Mouse (Mus musculus): ENCODE measurements at regions not wholly inside any gene's neighbourhood (a gene's known extent, or its start where the extent isn't known, plus 50 kb on each side); places are given as distances from the start of the nearest gene placed in this dataset.

DNA sequence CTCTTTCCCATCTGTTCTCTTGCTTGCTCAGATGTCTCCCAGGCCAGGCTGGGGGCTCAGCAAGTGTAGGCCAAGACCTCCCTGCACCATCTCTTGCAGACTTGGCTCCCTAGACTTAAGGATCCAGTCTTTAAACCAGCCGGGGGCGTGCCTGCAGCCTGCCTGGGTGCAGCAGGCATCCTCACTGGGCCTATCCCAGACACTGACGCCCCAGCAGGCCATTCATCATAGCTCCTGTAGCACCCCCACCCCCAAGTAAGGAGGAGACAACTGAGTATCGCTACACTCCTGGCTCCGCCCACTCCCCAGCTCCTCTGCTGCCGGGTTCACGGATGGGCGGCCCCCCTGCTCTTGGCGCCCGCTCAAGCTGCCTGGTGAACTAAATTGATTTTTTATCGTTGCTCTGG lies 160.2 kb downstream of the Gm26897 start:
- H3K4me3 ChIP-seq (ENCODE audit: low read depth, low read length) = no peak overlapping the region
- peak; percentile 85 for ATAC-seq (ENCODE audit: low read depth)
- under 1% methylated on average over 11 of the region's 11 CpGs for WGBS
- no peaks in the 10 kb centered on the region for H3K27me3 ChIP-seq (ENCODE audit: control insufficient read depth, insufficient read depth, low read length)
- H3K9ac ChIP-seq (replicated peaks; ENCODE audit: low read depth, low read length) = no peak overlapping the region
- H3K36me3 ChIP-seq (ENCODE audit: control insufficient read depth, insufficient read depth, low read length) = no peaks in the 10 kb centered on the region
- H3K27ac ChIP-seq (ENCODE audit: low read depth, low read length) = peak overlapping the region; percentile 40; the same call in 1 of the 2 replicates
- no peaks in the 10 kb centered on the region for H3K9me3 ChIP-seq (ENCODE audit: control insufficient read depth, low read length)
- peak overlapping the region; percentile 30; the same call in 1 of the 2 replicates for H3K4me2 ChIP-seq (ENCODE audit: low read depth, low read length)
- H3K4me1 ChIP-seq (ENCODE audit: control insufficient read depth, insufficient read depth, low read length) = peaks cover 35% of the 10 kb centered on the region

DNA sequence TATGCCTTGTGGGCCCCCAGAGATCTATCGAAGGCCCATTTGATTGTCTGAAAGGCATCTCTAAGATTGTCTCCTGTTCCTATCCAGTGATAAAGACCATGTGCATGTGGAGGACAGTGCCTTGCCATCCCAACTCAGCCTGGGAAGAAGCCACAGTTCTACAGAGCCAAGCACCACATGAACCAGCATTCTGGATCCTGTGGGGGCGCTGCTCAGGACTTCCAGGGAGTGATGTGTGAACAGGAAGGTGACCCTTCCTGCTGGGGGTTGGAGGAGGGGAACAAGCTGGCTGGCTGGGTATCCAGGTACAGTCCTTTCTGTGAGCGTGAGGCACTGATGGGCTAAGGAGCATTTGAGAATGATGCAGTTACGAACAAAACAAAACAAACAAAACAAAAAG lies 163.8 kb downstream of the Gm26897 start:
- Histone ChIP-seq H3K4me3 (ENCODE audit: low read depth, low read length) (no peak overlapping the region), H3K9me3 (ENCODE audit: control insufficient read depth, low read length) (no peaks in the 10 kb centered on the region), H3K27me3 (ENCODE audit: control insufficient read depth, insufficient read depth, low read length) (no peaks in the 10 kb centered on the region), H3K36me3 (ENCODE audit: control insufficient read depth, insufficient read depth, low read length) (no peaks in the 10 kb centered on the region), H3K27ac (ENCODE audit: low read depth, low read length) (no peak overlapping the region), H3K4me1 (ENCODE audit: control insufficient read depth, insufficient read depth, low read length) (peaks cover 31% of the 10 kb centered on the region), H3K4me2 (ENCODE audit: low read depth, low read length) (no peak overlapping the region), H3K9ac (replicated peaks; ENCODE audit: low read depth, low read length) (no peak overlapping the region)
- WGBS = 73% methylated on average over 4 of the region's 4 CpGs
- no peak for ATAC-seq (ENCODE audit: low read depth)

DNA sequence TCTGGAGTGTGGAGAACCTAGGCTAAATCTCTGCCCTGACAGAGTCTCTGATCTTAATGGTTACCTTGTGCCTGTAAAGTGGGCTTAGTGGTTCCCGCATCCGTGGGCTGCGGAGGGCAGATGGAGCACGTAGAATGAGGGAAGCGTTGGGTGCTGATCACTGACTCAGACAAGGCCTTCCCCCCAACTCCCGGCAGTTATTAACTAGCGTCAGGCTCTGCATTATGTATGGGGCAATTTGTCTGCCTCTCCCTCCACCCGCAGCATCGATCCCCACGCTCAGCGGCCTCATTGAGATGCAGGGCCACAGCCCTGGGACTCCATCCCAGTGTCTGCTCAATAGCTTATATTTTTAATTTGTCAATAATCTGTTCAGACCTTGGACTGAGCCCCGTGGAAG lies 164.8 kb downstream of the Gm26897 start:
- no peak overlapping the region for H3K27ac ChIP-seq (ENCODE audit: low read depth, low read length)
- H3K9me3 ChIP-seq (ENCODE audit: control insufficient read depth, low read length) = no peaks in the 10 kb centered on the region
- H3K4me3 ChIP-seq (ENCODE audit: low read depth, low read length) = no peak overlapping the region
- ATAC-seq (ENCODE audit: low read depth) = no peak
- peaks cover 27% of the 10 kb centered on the region for H3K4me1 ChIP-seq (ENCODE audit: control insufficient read depth, insufficient read depth, low read length)
- H3K4me2 ChIP-seq (ENCODE audit: low read depth, low read length) = no peak overlapping the region
- no peaks in the 10 kb centered on the region for H3K36me3 ChIP-seq (ENCODE audit: control insufficient read depth, insufficient read depth, low read length)
- H3K9ac ChIP-seq (replicated peaks; ENCODE audit: low read depth, low read length) = no peak overlapping the region
- peaks cover 3% of the 10 kb centered on the region; the same call in 1 of the 2 replicates for H3K27me3 ChIP-seq (ENCODE audit: control insufficient read depth, insufficient read depth, low read length)
- WGBS = 31% methylated on average over 12 of the region's 12 CpGs

DNA sequence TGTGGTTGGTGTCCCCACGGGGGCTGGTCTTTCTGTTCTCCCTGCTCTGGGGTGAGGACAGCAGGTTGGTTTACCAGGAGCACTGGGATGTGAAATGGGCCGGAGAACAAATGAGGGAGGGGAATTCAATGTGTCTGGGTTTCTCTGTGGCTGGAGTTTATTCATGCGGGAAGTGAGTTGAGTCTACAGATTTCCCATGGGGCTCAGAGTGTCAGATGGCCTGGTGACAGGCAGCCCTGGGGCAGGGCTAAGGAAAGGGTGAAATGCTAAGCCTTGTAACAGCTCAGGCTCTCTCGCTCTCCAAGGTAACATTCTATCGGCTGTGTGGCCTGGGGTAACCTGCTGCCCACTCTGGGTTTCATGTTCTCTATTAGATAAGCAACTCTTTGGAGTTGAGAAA lies 167.5 kb downstream of the Gm26897 start:
- Histone ChIP-seq H3K4me3 (ENCODE audit: low read depth, low read length) (no peak overlapping the region), H3K27me3 (ENCODE audit: control insufficient read depth, insufficient read depth, low read length) (peaks cover 3% of the 10 kb centered on the region; the same call in 1 of the 2 replicates), H3K27ac (ENCODE audit: low read depth, low read length) (no peak overlapping the region), H3K36me3 (ENCODE audit: control insufficient read depth, insufficient read depth, low read length) (no peaks in the 10 kb centered on the region), H3K9me3 (ENCODE audit: control insufficient read depth, low read length) (no peaks in the 10 kb centered on the region), H3K9ac (replicated peaks; ENCODE audit: low read depth, low read length) (no peak overlapping the region), H3K4me2 (ENCODE audit: low read depth, low read length) (no peak overlapping the region), H3K4me1 (ENCODE audit: control insufficient read depth, insufficient read depth, low read length) (0 out of 2 replicates have a peak, but pooled peaks cover 13% of the 10 kb centered on the region)
- 28% methylated on average over 5 of the region's 5 CpGs for WGBS
- ATAC-seq (ENCODE audit: low read depth) = no peak

DNA sequence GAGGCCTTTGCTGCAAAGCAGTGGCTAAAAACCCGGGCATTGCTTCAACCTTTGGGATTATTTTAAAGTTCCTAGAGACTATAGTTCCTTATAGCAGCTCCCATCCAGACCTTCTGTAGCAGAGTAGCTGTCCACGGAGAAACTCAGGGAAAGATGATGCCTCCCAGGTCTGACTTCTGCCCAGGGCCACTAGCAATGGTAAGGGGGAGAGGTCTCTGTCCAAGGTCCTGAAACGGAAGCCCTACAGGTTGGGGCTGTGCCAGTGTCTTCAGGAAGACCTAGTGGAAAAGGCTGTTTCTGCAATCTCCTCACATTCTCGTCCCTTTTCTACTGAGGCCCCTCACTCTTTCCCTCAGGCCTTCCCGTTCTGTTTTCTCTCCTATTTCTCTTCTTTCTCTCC lies 168.0 kb downstream of the Gm26897 start:
- no peak for ATAC-seq (ENCODE audit: low read depth)
- Histone ChIP-seq H3K27ac (ENCODE audit: low read depth, low read length) (no peak overlapping the region), H3K4me3 (ENCODE audit: low read depth, low read length) (no peak overlapping the region), H3K27me3 (ENCODE audit: control insufficient read depth, insufficient read depth, low read length) (peaks cover 3% of the 10 kb centered on the region; the same call in 1 of the 2 replicates), H3K4me2 (ENCODE audit: low read depth, low read length) (no peak overlapping the region), H3K36me3 (ENCODE audit: control insufficient read depth, insufficient read depth, low read length) (no peaks in the 10 kb centered on the region), H3K4me1 (ENCODE audit: control insufficient read depth, insufficient read depth, low read length) (0 out of 2 replicates have a peak, but pooled peaks cover 13% of the 10 kb centered on the region), H3K9ac (replicated peaks; ENCODE audit: low read depth, low read length) (no peak overlapping the region), H3K9me3 (ENCODE audit: control insufficient read depth, low read length) (no peaks in the 10 kb centered on the region)
- 24% methylated on average over 5 of the region's 5 CpGs for WGBS

DNA sequence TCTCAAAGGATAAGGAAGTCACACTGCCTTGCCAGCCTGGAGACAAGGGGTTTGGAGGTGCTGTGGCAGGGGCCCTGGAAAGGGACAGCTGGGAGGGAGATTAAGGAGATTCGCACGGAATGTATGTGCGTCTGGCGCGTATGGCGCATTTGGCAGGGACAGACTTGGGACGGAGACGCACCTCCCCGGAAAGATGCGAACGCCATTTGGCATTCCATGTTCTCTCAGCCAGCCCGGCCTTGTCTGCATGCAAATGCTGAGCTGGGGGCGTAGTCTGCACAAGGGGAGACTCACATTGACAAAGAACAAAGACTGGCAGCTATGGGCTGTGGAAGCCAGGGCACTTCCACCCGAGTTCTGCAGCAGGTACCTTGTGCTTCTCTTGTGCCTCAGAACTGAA lies 174.4 kb downstream of the Gm26897 start:
- Histone ChIP-seq H3K9me3 (ENCODE audit: control insufficient read depth, low read length) (no peaks in the 10 kb centered on the region), H3K27me3 (ENCODE audit: control insufficient read depth, insufficient read depth, low read length) (0 out of 2 replicates have a peak, but pooled peaks cover 2% of the 10 kb centered on the region), H3K4me1 (ENCODE audit: control insufficient read depth, insufficient read depth, low read length) (no peaks in the 10 kb centered on the region), H3K36me3 (ENCODE audit: control insufficient read depth, insufficient read depth, low read length) (no peaks in the 10 kb centered on the region), H3K4me3 (ENCODE audit: low read depth, low read length) (no peak overlapping the region), H3K4me2 (ENCODE audit: low read depth, low read length) (no peak overlapping the region), H3K9ac (replicated peaks; ENCODE audit: low read depth, low read length) (no peak overlapping the region), H3K27ac (ENCODE audit: low read depth, low read length) (no peak overlapping the region)
- 66% methylated on average over 14 of the region's 14 CpGs for WGBS
- ATAC-seq (ENCODE audit: low read depth) = no peak

DNA sequence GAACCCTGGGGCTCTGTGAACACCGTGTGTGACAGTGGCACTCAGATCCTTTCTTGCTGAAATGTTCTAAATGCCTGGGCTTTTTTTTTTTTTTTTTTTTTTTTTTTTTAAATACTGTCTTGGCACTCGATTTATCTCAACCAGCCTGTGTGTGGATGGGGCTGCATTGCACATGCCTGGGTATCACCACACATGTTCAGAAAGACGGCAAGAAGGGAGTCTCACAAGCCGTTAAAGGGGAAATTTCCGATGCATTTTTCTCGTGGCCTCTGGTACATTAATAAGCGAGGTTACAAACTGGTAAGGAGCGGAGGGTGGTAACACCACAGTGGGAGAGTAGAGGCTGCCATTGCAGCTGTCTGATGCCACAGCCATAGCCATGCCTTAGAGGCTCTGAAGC lies 176.8 kb downstream of the Gm26897 start:
- WGBS = 69% methylated on average over 8 of the region's 8 CpGs

DNA sequence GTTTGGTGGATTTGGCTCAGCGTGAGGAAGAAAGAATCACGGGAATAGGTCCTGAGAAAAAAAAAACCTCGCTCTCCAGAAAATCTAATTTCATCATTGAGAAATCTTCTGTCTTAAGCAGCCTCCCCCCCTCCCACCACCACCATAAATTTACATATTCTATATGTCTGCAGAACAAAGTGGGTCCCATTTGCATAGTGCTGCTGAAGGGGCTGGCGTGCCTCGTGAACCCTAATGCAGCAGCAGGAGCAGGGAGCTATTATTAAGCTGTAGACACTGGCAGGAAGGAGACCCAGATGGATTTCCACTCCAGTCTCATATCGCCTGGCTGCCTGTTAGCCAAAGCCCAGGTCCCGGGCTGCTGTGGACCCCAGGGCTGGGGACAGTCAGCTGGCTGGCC lies 179.6 kb downstream of the Gm26897 start:
- Histone ChIP-seq H3K9me3 (ENCODE audit: control insufficient read depth, low read length) (no peaks in the 10 kb centered on the region), H3K4me1 (ENCODE audit: control insufficient read depth, insufficient read depth, low read length) (peaks cover 9% of the 10 kb centered on the region), H3K27ac (ENCODE audit: low read depth, low read length) (no peak overlapping the region), H3K36me3 (ENCODE audit: control insufficient read depth, insufficient read depth, low read length) (no peaks in the 10 kb centered on the region), H3K27me3 (ENCODE audit: control insufficient read depth, insufficient read depth, low read length) (0 out of 2 replicates have a peak, but pooled peaks cover 2% of the 10 kb centered on the region), H3K4me3 (ENCODE audit: low read depth, low read length) (no peak overlapping the region), H3K4me2 (ENCODE audit: low read depth, low read length) (no peak overlapping the region), H3K9ac (replicated peaks; ENCODE audit: low read depth, low read length) (no peak overlapping the region)
- ATAC-seq (ENCODE audit: low read depth) = no peak
- WGBS = 18% methylated on average over 7 of the region's 7 CpGs

More for the DNA sequence above, 176.8 kb downstream of the Gm26897 start:
- Histone ChIP-seq H3K36me3 (ENCODE audit: control insufficient read depth, insufficient read depth, low read length) (no peaks in the 10 kb centered on the region), H3K9me3 (ENCODE audit: control insufficient read depth, low read length) (no peaks in the 10 kb centered on the region), H3K9ac (replicated peaks; ENCODE audit: low read depth, low read length) (no peak overlapping the region), H3K4me1 (ENCODE audit: control insufficient read depth, insufficient read depth, low read length) (no peaks in the 10 kb centered on the region), H3K27me3 (ENCODE audit: control insufficient read depth, insufficient read depth, low read length) (0 out of 2 replicates have a peak, but pooled peaks cover 2% of the 10 kb centered on the region), H3K4me2 (ENCODE audit: low read depth, low read length) (no peak overlapping the region), H3K4me3 (ENCODE audit: low read depth, low read length) (no peak overlapping the region), H3K27ac (ENCODE audit: low read depth, low read length) (no peak overlapping the region)
- ATAC-seq (ENCODE audit: low read depth) = no peak

DNA sequence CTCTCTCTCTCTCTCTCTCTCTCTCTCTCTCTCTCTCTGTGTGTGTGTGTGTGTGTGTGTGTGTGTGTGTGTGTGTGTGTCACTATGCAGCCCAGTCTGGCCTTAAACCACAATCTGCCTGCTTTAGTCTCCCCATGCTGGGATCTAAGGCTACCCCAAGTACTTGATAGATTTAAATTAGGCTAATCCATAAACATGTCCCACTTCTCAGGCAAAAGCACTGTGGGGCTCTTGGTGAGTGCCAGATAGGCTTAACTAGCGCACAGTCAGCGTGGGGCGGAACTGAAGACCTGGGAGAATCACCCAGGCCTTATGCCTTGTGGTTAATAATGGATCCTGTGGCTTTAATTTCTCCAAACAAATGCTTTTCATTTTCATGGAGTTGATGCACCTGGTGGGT lies 180.6 kb downstream of the Gm26897 start:
- Histone ChIP-seq H3K4me1 (ENCODE audit: control insufficient read depth, insufficient read depth, low read length) (peaks cover 9% of the 10 kb centered on the region), H3K9me3 (ENCODE audit: control insufficient read depth, low read length) (no peaks in the 10 kb centered on the region), H3K4me2 (ENCODE audit: low read depth, low read length) (no peak overlapping the region), H3K27ac (ENCODE audit: low read depth, low read length) (no peak overlapping the region), H3K9ac (replicated peaks; ENCODE audit: low read depth, low read length) (no peak overlapping the region), H3K27me3 (ENCODE audit: control insufficient read depth, insufficient read depth, low read length) (0 out of 2 replicates have a peak, but pooled peaks cover 2% of the 10 kb centered on the region), H3K36me3 (ENCODE audit: control insufficient read depth, insufficient read depth, low read length) (no peaks in the 10 kb centered on the region), H3K4me3 (ENCODE audit: low read depth, low read length) (no peak overlapping the region)
- WGBS = 74% methylated on average over 3 of the region's 3 CpGs
- no peak for ATAC-seq (ENCODE audit: low read depth)
